Mouse (Mus musculus) hindbrain, embryonic 11.5 days (tissue): ENCODE measurements around the gene Clcn1. TPM values are rescaled to one million over a fixed set of nuclear protein-coding genes. Genes with fewer than 3 reads are reported as not detected.

Experiments
- ATAC-seq: fragments of 200-750 bp; cut with Nextera tagmentation; 2 replicates; pipeline ENCODE4 v1.8.0; 2017; ENCODE audit warnings: mild to moderate bottlenecking, moderate TSS enrichment, moderate library complexity; ENCODE audit not compliant: low FRiP score
- DNase-seq: peaks from one replicate; pipeline ENCODE4 v3.0.0-alpha.2; 2015; ENCODE audit warnings: low spot score
- H3K27ac ChIP-seq: fragments of 300-500 bp; sonication (generic); 2 replicates; pipeline ENCODE4 v1.5.1; 2014; ENCODE audit warnings: mild to moderate bottlenecking, low read depth, low read length
- H3K27me3 ChIP-seq: fragments of 300-500 bp; sonication (generic); 2 replicates; pipeline ENCODE4 v1.6.1; 2014; ENCODE audit warnings: mild to moderate bottlenecking, low read length, moderate library complexity, mixed read lengths; ENCODE audit not compliant: control insufficient read depth, insufficient read depth
- H3K36me3 ChIP-seq: fragments of 300-500 bp; sonication (generic); 2 replicates; pipeline ENCODE4 v1.6.1; 2014; ENCODE audit warnings: mild to moderate bottlenecking, low read length, moderate library complexity, mixed read lengths; ENCODE audit not compliant: control insufficient read depth, insufficient read depth
- H3K4me1 ChIP-seq: fragments of 300-500 bp; sonication (generic); replicated peaks from 2 replicates; pipeline ENCODE4 v1.6.1; 2014; ENCODE audit warnings: low read length, mixed read lengths; ENCODE audit not compliant: control insufficient read depth, insufficient read depth
- H3K4me2 ChIP-seq: fragments of 300-500 bp; sonication (generic); replicated peaks from 2 replicates; pipeline ENCODE4 v1.6.1; 2014; ENCODE audit warnings: mild to moderate bottlenecking, low read depth, low read length
- H3K4me3 ChIP-seq: fragments of 300-500 bp; sonication (generic); 2 replicates; pipeline ENCODE4 v1.5.1; 2014; ENCODE audit warnings: low read depth, low read length
- H3K9ac ChIP-seq: fragments of 300-500 bp; sonication (generic); 2 replicates; pipeline ENCODE4 v1.6.1; 2014; ENCODE audit warnings: low read depth, low read length
- H3K9me3 ChIP-seq: fragments of 300-500 bp; sonication (generic); 2 replicates; pipeline ENCODE4 v1.6.1; 2016; ENCODE audit warnings: low read length; ENCODE audit not compliant: control insufficient read depth
- WGBS: fragments of 180-500 bp; shearing (Covaris S2); extraction: QIAGEN DNeasy Blood & Tissue Kit; methylation state at CpG from one replicate; pipeline ENCODE4 v1.1.7; 2014; 5-methylcytosine and 5-hydroxymethylcytosine counted together
- polyA plus RNA-seq: library from polyadenylated mRNA; unstranded; fragments of >200 nt; fragmentation: Nextera tagmentation; extraction: Ambion mirVana; gene quantifications from 2 replicates; pipeline ENCODE4 v1.2.1, GENCODE M21; 2014

Gene Clcn1
- polyA plus RNA-seq, 1 experiment from 2014 or later, result 1.5 TPM

DNA sequence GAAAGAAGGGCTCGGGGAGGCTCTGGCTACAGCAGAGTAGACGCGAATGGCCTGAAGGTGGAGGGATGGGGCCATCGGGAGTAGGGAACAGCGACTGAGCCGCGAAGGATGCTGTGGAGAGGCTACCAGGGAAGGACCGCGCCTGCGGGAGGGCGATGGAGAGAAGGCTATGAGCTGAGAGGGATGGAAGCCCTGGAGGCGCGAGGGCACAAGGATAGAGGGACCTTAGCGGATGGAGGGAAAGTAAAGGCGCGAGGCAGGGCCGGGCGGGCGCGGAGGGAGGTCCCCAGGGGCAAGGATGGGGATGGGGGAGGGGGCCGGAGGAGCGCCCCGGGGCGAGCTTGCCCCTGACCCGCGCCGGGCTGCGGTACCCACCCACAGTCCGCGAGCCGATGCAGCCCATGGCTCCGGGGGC lies 37.6 kb downstream of the Clcn1 start:
- Histone ChIP-seq H3K9me3 (no peaks in the 10 kb centered on the region), H3K27me3 (peaks cover 3% of the 10 kb centered on the region; the same call in 1 of the 2 replicates), H3K27ac (peak overlapping the region; percentile 90), H3K4me1 (0 out of 2 replicates have a peak, but pooled peaks cover 6% of the 10 kb centered on the region), H3K4me3 (peak overlapping the region; percentile 69), H3K4me2 (peak overlapping the region; percentile 90), H3K9ac (peak overlapping the region; percentile 84), H3K36me3 (no peaks in the 10 kb centered on the region)
- peak; percentile 68 for DNase-seq
- ATAC-seq, result peak; percentile 80
- 1% methylated on average over 25 of the region's 32 CpGs for WGBS

DNA sequence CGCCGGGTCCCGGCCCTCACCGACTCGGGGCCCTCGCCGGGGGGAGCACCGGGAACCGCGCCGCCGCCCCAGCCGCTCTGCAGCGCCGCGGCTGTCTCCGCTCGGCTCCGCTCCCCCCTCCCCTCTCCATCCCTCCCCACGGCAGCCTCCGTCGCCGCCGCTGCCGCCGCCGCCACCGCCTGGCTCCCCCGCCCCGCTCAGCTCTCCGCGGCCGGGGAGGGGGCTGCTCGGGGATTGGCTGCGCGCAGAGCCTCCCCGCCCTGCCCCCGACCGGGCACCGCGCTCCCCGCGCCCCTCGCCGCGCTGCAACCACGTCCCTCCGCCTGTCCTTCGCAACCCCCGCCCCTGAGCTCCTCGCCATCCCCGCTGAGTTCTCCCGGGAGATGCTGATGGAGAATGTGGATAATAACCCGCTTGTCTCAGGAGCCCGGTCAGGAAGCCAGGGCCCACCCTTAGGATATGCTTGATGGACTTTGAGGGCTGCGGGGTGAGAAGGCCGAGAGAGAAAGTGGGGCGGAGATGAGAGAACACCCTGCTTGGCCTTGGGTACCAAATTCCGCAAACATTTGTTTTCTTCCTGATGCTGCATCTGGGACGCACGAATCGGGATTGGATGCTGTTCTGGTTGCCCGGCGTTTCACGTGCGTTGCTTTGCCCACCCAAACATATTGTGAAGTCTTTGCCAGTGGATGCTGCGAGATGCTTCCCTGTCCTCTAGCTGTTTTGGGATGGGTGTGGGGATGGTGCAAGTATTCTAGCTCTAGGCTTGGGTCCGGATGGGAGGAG lies 38.2 kb downstream of the Clcn1 start, which contains the start of gene Fam131b:
Gene Fam131b, minus strand, starts transcription at position 162 of the 786 bp plus-strand sequence.
- WGBS, result under 1% methylated on average over 35 of the region's 68 CpGs
- Histone ChIP-seq H3K36me3 (no peaks in the 10 kb centered on the region), H3K4me3 (peak within 1 kb of the TSS; percentile 69), H3K4me1 (0 out of 2 replicates have a peak, but pooled peaks cover 6% of the 10 kb centered on the region), H3K9ac (peak within 1 kb of the TSS; percentile 84), H3K27me3 (peaks cover 3% of the 10 kb centered on the region; the same call in 1 of the 2 replicates), H3K27ac (peak within 1 kb of the TSS; percentile 90), H3K9me3 (no peaks in the 10 kb centered on the region), H3K4me2 (peak within 1 kb of the TSS; percentile 90)
- DNase-seq (peak; percentile 78), ATAC-seq (peak; percentile 92)

DNA sequence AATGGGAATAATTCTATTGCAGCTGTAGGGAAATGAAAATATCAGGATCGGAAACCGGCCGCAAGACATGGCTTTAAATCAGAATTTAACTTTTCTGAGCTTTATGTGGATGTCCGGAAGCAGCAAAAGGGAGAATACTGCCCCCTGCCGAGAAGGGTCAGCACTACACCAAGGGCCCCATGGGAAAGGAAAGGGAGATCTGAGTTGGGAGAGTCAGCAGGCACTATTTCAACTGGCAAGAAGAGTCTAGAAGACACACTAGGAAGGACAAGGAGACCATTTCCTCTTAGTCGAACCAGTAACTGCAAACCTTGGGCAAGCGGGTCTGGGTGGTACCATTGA lies 38.8 kb downstream of the Clcn1 start:
- peak; percentile 93 for DNase-seq
- peak; percentile 41 for ATAC-seq
- no peak overlapping the region; the same call in 1 of the 2 replicates for H3K27ac ChIP-seq

DNA sequence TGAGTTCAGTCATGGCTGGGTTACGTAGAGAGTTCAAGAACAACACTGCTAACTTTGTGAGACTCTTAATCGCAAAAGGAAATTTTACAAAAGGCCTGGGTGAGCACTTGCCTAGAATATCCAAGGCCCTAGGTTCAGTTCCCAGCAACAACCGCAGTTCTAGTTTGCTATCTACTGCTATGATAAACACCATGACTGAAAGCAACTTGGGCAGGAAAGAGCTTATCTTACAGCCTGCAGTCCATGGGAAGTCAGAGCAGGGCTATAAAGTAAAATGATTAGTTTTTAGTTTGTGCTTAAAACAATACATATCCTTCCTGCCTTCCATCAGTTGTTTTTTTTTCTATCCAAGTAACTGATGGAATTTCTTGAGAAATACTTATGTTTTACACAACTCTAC lies 40.0 kb downstream of the Clcn1 start:
- ATAC-seq, result no peak
- Histone ChIP-seq H3K9me3 (no peaks in the 10 kb centered on the region), H3K27ac (no peak overlapping the region), H3K9ac (no peak overlapping the region), H3K4me1 (0 out of 2 replicates have a peak, but pooled peaks cover 6% of the 10 kb centered on the region), H3K27me3 (peaks cover 3% of the 10 kb centered on the region; the same call in 1 of the 2 replicates), H3K4me3 (no peak overlapping the region), H3K4me2 (no peak overlapping the region), H3K36me3 (no peaks in the 10 kb centered on the region)
- 98% methylated on average over 3 of the region's 3 CpGs for WGBS
- no peak for DNase-seq

More for the DNA sequence above, 38.8 kb downstream of the Clcn1 start:
- H3K4me2 ChIP-seq, result peak overlapping the region; percentile 90
- peak overlapping the region; percentile 69 for H3K4me3 ChIP-seq
- 3% methylated on average over 7 of the region's 7 CpGs for WGBS
- 0 out of 2 replicates have a peak overlapping the region, but pooled peaks have one; percentile 84 for H3K9ac ChIP-seq
- H3K4me1 ChIP-seq, result 0 out of 2 replicates have a peak, but pooled peaks cover 6% of the 10 kb centered on the region
- peaks cover 3% of the 10 kb centered on the region; the same call in 1 of the 2 replicates for H3K27me3 ChIP-seq
- no peaks in the 10 kb centered on the region for H3K36me3 ChIP-seq
- no peaks in the 10 kb centered on the region for H3K9me3 ChIP-seq

DNA sequence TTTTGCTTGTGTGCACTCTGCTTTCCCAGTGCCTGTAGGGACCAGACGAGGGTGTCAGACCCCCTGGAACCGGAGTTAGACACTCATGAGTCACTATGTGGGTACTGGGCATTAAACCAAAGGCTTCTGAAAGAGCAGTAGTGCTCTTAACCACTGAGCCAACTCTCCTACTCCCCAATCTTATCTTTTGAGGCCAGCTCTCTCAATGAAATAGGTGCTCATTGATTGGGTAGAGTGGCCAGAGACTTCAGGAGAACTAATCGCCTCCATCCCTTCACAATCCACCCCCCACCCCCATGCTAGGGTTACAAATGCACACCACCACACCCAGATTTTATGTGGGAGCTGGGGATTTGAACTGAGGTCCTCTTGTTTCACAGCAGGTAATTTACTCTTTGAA lies 42.3 kb downstream of the Clcn1 start:
- Histone ChIP-seq H3K36me3 (no peaks in the 10 kb centered on the region), H3K4me2 (no peak overlapping the region), H3K4me3 (no peak overlapping the region), H3K9me3 (no peaks in the 10 kb centered on the region), H3K27me3 (no peaks in the 10 kb centered on the region), H3K9ac (no peak overlapping the region), H3K4me1 (no peaks in the 10 kb centered on the region), H3K27ac (no peak overlapping the region)
- DNase-seq (no peak), ATAC-seq (no peak)
- 80% methylated on average over 3 of the region's 3 CpGs for WGBS

DNA sequence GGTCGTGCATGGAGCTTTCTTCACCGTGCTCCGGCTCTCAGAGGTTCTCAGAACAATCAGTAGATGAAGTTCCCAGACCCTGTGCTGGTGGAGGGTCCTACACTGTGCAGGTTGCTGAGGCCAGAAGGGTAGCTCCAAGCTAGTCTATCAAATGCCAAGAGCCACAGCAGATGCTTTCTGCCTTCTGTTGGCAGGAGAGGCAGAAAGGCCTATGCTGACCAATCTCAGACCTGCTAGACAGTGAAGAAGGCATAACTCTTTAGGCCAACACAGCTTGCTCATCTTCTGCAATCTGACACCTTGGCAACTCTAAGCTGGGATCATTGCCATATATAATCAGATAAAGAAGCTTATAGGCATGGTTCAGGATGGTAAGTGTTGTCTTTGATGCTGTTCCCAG lies 43.7 kb downstream of the Clcn1 start:
- H3K4me1 ChIP-seq, result no peaks in the 10 kb centered on the region
- H3K4me3 ChIP-seq, result no peak overlapping the region
- H3K9ac ChIP-seq, result no peak overlapping the region
- WGBS, result 87% methylated on average over 3 of the region's 3 CpGs
- no peak overlapping the region for H3K27ac ChIP-seq
- H3K4me2 ChIP-seq, result no peak overlapping the region
- H3K27me3 ChIP-seq, result no peaks in the 10 kb centered on the region
- no peaks in the 10 kb centered on the region for H3K36me3 ChIP-seq
- no peak for DNase-seq
- ATAC-seq, result no peak
- no peaks in the 10 kb centered on the region for H3K9me3 ChIP-seq

DNA sequence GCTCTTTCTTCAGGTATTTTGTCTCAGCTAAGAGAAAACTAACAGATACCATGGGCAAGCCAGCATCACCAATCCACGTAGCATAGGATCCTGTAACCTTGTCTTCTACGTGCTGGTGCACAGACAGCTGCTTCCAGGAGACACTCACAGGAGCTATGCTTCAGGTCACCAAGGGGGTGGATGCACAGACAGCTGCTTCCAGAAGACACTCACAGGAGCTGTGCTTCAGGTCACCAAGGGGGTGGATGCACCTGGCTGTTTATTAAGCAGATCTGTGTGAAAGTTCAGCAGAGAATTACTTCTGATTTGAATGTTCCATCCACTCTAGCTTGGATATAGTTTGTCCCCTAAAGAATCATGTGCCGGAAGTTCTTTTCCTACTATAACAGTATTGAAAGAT lies 44.5 kb downstream of the Clcn1 start:
- Histone ChIP-seq H3K27me3 (no peaks in the 10 kb centered on the region), H3K4me1 (no peaks in the 10 kb centered on the region), H3K9me3 (no peaks in the 10 kb centered on the region), H3K4me2 (no peak overlapping the region), H3K27ac (no peak overlapping the region), H3K4me3 (no peak overlapping the region), H3K36me3 (no peaks in the 10 kb centered on the region), H3K9ac (no peak overlapping the region)
- DNase-seq (no peak), ATAC-seq (no peak)
- 89% methylated on average over 3 of the region's 3 CpGs for WGBS

DNA sequence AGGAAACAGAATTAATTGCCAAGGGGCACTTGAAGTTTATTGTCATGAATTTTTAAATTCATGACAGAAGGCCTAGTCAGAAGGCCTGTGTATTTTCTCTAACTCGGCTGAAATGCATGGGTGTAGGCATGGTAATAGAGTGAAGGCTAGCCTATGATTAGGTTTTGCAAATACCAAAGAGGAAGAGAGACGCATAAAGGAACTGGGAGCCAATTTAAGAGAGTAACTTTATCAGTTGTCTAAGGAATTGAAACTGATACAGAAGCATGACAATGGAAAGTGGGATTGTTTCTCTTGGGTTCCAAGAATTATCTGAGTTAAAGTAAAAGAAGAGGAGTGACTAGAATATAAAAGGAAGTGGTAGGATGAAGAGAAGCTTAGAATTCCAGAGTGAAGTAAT lies 52.7 kb downstream of the Clcn1 start:
- Histone ChIP-seq H3K27me3 (no peaks in the 10 kb centered on the region), H3K4me1 (no peaks in the 10 kb centered on the region), H3K27ac (no peak overlapping the region), H3K4me2 (no peak overlapping the region), H3K36me3 (no peaks in the 10 kb centered on the region), H3K9ac (no peak overlapping the region), H3K9me3 (no peaks in the 10 kb centered on the region), H3K4me3 (no peak overlapping the region)
- ATAC-seq (no peak), DNase-seq (no peak)
- WGBS, result 86% methylated on average over 2 of the region's 2 CpGs

DNA sequence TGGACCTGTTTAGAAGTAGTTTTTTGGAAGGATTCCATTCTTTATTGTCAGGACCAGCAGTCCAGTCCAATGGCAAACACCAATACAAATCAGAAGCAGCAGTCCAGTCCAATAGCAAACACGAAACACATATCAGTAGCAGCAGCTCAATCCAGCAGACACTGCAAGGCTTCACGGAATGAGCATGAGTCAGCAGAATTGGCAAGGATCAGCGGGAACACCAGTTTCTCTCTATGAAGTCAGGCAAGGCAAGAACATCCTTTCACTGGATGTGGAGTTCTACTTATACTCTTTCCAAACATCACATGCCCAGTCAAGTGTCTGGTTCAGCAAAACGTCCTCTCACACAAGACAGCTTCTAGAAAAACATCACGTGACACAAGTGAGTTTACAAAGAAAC lies 53.5 kb downstream of the Clcn1 start:
- Histone ChIP-seq H3K36me3 (no peaks in the 10 kb centered on the region), H3K27ac (no peak overlapping the region), H3K9me3 (no peaks in the 10 kb centered on the region), H3K4me1 (no peaks in the 10 kb centered on the region), H3K27me3 (no peaks in the 10 kb centered on the region), H3K4me2 (no peak overlapping the region), H3K4me3 (no peak overlapping the region), H3K9ac (no peak overlapping the region)
- no peak for DNase-seq
- WGBS, result 81% methylated on average over 5 of the region's 5 CpGs
- no peak for ATAC-seq
